Mouse (Mus musculus): ENCODE measurements around the gene Apoc1.

The Apoc1 gene

DNA sequence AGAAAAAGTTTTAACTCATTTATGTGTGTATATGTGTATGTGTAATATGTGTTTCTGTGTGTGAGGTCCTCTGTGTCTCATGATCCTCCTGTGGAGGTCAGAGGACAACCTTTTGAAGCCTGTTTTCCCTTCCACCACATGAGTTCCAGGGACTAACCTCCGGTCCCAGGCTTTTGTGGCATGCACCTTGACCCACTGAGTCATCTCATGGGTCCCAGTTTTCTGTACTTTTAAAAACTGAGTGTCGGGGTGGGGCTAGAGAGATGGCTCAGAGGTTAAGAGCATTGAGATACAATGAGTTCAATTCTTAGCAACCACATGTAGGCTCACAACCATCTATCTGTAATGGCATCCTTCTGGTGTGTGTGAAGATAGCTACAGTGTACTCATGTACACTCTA, 11.8 kb downstream of the Apoc1 start:
- TF ChIP-seq GATA4 (IDR thresholded peaks at IDR 0.05; ENCODE audit: insufficient replicate concordance, low read length) = no peak

DNA sequence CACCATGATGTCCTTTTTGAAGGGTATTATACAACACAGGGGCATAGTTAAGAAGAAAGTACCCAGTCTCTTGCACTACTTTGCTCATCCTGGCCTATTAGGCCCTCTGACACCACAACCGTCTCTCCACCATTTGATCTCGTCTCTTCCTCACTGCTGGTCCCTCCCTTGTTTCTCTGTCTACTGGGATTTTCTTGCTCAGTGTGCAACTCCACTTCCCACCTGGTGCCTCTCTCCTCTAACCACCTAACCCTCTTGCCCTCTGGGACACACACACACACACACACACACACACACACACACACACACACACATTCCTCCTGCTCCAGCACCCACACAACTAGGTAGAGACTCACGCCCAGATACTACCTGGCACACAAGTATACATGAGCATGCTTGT, 13.6 kb downstream of the Apoc1 start:
- TF ChIP-seq GATA4 (IDR thresholded peaks at IDR 0.05; ENCODE audit: insufficient replicate concordance, low read length) = no peak

DNA sequence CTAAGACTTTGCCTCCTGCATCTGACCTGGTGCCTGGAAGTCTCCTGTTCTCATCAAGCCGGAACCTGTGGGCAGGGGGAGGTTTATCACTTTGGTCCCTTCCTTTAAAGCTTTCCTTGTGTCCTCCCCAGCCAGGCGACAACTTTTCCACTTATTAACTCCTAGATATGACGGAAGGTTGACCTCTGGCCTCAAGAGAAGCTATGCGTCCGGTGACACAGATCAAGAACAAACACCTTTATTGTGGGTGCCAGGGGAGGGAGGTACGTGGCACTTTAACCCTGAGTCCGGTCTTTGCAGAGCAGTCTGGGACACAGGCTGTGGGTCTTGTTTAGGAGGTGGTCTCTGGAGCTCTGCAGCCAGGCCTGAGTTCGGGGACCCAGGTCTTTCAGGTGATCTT, 14.6 kb downstream of the Apoc1 start, which contains the start of gene Apoc2:
TSS of gene Apoc2 (minus strand) at position 70 of the 400 bp plus-strand sequence.
- no peak for TF ChIP-seq GATA4 (IDR thresholded peaks at IDR 0.05; ENCODE audit: insufficient replicate concordance, low read length)

DNA sequence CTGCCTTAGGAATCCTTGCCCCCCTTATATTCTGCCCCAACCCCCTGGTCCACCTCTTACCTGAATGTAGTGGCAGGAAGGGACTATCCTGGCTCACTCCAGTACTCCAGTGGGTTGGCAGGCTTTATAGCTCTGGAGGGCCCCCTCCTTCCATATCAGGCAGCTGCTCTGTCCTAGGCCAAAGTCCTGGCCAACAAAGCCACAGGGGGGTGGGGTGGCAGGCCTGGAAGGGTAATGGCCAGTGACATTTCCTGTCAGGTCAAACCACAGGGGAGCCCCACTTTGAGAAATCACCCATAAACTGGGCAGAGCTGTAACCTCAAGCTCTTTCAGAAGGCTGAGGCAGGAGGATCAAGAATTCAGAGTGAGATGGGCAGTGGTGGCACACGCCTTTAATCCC, 15.8 kb downstream of the Apoc1 start:
- TF ChIP-seq GATA4 (IDR thresholded peaks at IDR 0.05; ENCODE audit: insufficient replicate concordance, low read length) = no peak; the same call in 1 of the 2 replicates

DNA sequence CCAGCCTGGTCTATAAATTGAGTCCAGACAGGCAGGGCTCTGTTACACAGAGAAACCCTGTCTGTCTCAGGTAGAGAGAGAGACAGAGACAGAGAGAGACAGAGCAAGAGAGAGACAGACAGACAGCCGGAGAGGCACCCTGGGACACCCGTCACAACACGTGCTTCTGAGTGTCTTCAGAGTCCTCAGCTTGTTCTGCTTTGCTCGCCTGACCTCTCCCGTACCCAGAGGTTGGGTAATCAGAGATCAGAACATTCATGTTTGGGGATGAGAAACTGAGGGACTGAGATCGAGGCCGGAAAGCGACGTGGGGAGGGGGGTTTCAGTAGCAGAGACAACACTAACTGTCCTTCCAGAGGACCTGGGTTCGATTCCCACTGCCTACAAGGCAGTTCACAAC, 16.6 kb downstream of the Apoc1 start:
- TF ChIP-seq GATA4 (IDR thresholded peaks at IDR 0.05; ENCODE audit: insufficient replicate concordance, low read length) = no peak

DNA sequence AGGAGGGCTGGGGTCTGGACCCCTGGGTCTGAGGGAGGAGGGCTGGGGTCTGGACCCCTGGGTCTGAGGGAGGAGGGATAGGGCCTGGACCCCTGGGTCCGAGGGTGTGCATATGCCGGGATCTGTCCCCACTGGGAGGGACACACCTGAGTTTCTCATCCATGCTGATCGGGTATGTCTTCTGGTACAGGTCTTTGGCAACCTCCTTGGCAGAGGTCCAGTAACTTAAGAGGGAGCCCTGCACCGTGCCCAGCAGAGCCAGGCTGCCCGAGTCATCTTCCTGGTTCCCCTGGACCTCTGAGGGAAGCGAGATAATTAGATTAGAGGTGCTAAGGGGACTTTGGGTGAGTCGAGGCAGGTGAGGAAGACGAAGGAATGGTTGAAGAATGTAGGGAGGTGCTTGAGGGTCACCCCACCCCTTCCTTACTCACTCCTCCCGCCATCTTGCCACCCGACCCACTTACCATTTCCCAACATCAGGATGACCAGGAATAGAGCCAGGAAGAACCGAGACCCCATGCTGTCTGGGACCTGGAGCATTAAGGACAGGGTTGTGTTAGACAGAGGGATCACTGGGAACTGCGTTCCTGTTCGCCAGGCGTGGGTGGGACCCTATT, 19.3 kb downstream of the Apoc1 start:
- no peak for TF ChIP-seq GATA4 (IDR thresholded peaks at IDR 0.05; ENCODE audit: insufficient replicate concordance, low read length)

DNA sequence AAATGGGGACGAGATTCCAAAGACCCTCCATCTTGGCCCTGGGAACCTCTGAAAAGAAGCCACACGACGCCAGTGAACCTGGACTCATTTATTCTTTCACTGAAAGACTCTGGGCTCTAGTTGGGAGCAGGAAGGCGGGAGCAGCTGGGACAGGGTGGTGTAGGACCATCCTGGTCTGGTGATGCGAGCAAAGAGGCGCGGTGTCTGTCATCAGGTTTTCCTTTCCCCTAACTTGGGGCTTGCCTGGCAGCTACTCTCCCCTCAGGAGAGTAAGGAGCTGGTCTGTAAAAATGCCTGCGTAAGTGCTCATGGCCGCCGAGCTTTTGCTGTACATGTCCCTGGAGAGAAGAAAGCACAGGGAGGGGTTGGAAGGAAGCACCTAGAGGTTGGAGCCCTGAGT, 20.9 kb downstream of the Apoc1 start:
- TF ChIP-seq GATA4 (IDR thresholded peaks at IDR 0.05; ENCODE audit: insufficient replicate concordance, low read length) = no peak

DNA sequence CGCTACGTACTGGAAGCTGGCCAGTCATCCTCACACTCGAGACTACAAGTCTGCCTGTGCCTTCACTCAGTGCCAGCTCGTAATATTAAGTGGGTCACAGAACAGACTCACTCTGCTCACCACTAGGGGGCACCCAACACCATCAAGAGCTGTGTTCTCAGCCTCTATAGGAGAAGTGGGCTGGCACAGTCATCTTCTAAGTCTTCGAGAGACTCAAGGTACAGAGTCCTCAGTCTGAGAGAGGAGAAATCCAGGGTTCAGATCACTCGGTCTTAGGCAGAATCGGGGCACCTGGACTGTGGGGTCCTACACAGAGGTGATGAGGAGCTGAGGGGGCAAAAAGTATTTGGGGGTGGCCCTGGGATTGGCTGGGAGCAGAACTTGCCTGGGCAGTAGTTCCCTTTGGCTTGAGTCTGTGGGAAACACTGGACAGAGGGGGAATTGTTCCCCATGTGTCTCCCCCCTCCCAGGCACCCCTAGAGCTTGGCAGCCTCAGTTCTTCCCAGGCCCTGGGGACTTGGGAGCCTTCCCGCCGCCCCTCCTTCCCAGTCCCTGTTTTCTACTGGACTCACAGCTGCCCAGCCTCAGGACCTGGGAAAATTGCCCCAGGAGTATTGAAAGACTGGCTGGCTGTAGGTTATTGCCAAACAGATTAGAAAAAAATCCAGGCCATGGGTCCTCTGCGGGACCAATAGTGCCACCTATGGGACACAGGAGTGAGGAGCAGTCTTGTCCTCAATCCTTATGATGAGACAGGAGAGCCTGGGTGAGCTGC, 23.3 kb downstream of the Apoc1 start:
- TF ChIP-seq GATA4 (IDR thresholded peaks at IDR 0.05; ENCODE audit: insufficient replicate concordance, low read length) = no peak

DNA sequence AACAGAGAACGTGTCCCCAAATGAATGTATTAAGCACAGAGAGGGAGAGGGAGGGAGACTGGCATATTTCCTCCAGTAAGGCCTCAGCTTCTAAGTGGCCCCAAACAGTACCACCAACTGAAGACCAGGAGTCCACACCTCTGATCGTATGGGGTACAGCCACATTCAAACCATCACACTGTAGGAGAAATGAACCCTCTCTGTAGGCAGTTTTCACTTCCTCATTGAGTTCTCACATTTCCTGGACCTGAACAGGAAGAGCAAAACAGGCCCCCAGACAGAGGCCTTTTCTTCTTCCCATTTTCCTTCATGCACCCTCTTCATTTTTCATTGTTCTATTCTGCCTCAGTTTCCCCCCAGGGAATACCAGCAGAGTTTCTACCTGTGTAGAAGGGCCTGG, 25.0 kb downstream of the Apoc1 start:
- TF ChIP-seq GATA4 (IDR thresholded peaks at IDR 0.05; ENCODE audit: insufficient replicate concordance, low read length) = no peak

DNA sequence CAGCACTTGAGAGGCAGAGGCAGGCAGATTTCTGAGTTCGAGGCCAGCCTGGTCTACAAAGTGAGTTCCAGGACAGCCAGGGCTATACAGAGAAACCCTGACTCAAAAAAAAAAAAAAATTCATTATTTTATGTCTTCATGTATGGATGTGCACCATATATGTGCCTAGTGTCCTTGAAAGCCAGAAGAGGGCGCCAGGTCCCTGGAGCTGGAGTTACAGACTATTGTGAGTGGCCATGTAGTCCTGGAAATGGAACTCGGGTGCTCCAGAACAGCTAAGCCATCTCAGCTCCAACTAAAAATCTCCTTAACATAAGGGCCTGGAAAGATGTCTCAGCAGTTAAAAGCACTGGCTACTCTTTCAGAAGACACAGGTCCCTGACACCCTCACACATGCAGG, 25.7 kb downstream of the Apoc1 start:
- no peak for TF ChIP-seq GATA4 (IDR thresholded peaks at IDR 0.05; ENCODE audit: insufficient replicate concordance, low read length)

DNA sequence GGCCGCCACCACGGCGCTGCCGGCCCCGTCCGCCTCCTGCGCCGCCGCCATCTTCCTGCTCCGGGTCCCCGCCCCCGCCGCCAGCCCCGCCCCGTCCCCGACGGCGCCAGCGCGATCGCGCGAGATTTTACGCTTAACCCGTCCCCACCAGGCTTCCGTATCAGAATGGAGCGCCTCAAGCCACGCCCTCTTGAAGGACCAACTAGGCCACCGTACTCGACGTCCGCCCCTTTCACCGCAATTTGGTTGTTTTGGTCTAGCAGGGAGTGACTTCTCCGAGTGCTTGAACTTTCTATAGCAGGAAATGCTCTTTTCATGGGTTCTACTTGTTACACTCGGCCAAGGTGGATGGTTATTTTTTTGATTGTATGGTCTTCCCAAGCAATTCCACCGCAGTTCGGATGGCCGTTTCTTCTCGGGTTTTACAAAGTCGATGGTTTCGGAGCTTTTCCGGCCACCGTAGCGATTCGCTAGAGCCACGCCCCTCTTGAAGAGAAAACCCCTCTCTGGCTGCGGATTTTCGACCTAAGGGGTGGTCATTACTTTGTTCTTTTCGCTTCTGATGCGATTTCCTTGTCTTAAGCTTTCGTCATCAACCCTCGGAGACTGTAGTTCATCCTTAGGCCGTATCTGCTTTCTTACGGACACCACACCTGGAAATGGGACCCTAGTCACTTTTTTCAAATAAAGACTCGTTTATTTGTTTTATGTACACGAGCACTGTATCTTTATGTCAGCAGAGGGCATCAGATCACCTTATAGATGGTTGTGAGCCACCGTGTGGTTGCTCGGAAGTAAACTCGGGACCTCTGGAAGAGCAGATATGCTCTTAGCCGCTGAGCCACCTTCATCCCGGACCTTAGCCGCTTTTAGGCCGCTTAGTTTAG, 27.3 kb downstream of the Apoc1 start, which contains the start of gene Clptm1:
TSS of gene Clptm1 (minus strand) at position 79 of the 887 bp plus-strand sequence.
- peak; percentile 38; the same call in 1 of the 2 replicates for TF ChIP-seq GATA4 (IDR thresholded peaks at IDR 0.05; ENCODE audit: insufficient replicate concordance, low read length)

DNA sequence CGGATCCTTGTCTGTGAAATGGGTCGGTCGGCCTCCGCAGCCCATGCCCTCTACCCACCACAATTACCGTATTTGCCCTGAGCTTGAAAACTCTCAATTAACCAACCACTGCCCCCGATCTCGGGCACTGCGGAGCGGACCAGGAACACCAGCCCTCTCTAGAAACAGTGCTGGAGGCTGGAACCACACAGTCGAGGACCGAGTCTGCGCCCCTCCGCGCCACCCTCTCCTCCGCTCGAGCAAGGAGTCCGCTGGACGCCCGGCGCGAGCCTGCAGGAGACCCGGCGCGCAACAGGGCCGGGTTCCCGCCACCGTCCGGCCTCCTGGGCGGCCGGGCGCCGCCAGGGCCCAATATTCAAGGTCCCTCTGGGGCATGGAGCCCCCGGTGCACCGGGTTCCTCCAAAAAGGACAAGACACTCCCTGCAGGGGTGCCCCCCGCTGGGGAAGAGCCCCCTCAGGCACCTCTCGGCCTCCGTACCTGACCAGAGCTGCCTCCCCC, 28.0 kb downstream of the Apoc1 start:
- TF ChIP-seq GATA4 (IDR thresholded peaks at IDR 0.05; ENCODE audit: insufficient replicate concordance, low read length) = no peak

DNA sequence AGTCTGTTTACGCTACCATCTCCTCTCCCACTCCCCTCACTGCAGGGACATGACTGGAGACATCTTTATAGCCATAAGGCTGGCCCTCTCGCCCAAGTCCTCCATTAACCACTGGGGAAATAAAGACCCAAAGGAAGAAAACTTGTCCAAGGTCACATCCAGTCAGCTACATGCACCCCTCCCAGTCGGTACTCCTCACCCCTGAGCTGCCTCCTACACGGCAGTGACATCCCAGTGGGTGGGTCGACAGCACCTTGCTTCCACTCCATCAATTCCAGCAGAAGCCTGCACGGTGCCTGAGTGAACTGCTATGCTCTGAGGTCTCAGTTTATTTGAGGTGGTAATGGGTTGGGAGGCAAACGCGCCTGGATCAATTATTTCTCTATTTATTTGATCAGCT, 28.5 kb downstream of the Apoc1 start:
- TF ChIP-seq GATA4 (IDR thresholded peaks at IDR 0.05; ENCODE audit: insufficient replicate concordance, low read length) = no peak

DNA sequence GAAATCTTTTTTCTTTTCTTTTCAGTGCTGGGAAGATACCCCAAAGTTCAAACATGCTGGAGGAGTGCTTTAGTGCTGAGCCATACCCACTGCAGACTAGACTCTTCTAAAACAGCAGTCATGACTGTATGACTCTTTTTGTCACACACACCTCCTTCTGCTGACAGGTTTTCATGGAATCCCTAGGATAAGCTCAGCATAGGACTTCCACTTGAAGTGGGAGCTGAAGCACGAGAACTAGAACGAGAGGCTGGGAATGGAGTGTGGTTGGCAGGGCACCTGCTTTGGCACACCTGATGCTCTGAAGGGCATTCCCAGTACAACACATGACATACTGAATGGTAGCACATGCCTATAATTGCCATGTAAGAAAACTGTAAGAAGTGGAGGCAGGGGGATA, 39.8 kb downstream of the Apoc1 start:
- no peak for TF ChIP-seq GATA4 (IDR thresholded peaks at IDR 0.05; ENCODE audit: insufficient replicate concordance, low read length)

DNA sequence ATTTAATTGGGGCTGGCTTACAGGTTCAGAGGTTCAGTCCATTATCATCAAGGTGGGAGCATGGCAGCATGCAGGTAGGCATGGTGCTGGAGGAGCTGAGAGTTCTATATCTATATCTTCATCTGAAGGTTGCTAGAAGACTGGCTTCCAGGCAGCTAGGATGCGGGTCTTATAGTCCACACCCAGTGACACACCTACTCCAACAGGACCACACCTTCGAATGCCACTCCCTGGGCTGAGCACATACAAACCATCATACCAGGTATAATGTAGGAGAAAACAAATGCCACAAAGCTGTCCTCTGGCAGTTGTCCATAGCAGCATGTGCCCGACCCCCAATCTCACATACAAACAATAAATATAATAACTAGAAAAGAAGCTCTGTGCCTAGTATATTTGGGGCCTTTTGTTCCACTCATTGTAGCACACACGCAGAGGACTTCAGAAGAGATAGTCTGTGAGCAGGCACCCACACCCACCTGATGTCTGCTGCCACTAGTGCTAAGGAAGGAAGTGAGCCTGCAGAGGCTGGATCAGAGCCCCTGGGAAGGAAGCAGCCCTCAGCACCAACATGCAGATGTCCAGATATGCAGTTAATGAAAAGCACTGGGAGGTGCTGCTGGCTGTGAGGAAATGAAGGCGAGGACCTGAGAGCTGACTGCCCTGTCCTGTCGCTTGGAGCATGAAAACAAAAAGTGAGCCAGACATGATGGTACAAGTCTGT, 41.2 kb downstream of the Apoc1 start:
- no peak for TF ChIP-seq GATA4 (IDR thresholded peaks at IDR 0.05; ENCODE audit: insufficient replicate concordance, low read length)
